Mouse (Mus musculus) left cerebral cortex, postnatal 4 days (tissue): ENCODE measurements around the gene Lrg1. TPM values are rescaled to one million over a fixed set of nuclear protein-coding genes. Genes with fewer than 3 reads are reported as not detected.
"Not testable (repeated sequence)": the region's sequence is repeated elsewhere in the genome, so short reads cannot be mapped to it uniquely, and the experiment has no call there.

Source experiments
- DNase-seq: peaks from one replicate; pipeline ENCODE4 v3.0.0-alpha.2; 2022
- intact Hi-C: fragments of 180-260 bp; cut with DNase I; formaldehyde crosslinking; loops from one replicate; pipeline ENCODE4 v1.15.1; 2025
- total RNA-seq, 2 experiments: library from RNA; stranded (reverse); gene quantifications; 2 replicates each; pipeline ENCODE4 v1.2.3; 2021

Gene Lrg1
- total RNA-seq, 2 experiments from 2014 or later: not detected

DNA sequence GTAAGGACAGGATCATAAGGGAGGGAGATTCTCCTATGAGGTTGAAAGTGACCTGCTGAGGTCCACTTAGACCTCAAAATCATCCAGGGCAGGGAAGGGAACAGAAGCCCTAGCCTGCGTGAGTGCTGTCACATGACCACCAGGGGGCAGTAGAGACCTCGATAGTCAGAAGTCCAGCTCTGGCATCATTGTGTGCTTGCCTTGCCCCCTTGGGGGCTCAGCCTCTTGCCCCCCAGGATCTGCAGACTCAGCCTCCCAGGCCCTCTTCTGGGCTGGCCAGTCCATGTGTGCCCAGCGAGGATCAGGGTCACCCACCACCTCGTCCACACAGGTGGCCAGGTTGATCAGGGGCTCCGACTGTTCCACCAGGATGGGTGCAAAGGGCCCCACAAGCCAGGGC lies 9.9 kb downstream of the Lrg1 start:
- intact Hi-C loops: no loop called here
- peak; percentile 73 for DNase-seq

DNA sequence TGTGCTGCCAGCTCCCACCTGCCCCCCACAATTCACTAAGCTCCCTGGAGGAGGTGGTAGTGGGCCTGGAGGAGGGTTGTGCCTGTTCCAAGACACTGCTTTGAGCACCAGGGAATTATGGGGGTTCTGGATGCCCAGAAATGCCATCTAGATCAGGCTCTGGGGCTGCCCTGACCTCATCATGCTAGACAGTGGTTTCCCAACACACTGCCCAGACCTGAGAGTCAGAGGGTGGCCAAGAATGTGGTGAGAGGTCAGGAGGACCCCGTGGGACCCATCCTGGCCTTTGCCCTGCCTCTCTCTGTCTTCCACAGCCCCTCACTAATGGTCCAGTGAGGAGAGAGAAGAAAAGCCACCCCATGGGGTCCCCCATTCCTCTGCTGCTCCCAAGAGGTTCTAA lies 10.8 kb downstream of the Lrg1 start:
- no peak for DNase-seq
- intact Hi-C loops: no loop called here

DNA sequence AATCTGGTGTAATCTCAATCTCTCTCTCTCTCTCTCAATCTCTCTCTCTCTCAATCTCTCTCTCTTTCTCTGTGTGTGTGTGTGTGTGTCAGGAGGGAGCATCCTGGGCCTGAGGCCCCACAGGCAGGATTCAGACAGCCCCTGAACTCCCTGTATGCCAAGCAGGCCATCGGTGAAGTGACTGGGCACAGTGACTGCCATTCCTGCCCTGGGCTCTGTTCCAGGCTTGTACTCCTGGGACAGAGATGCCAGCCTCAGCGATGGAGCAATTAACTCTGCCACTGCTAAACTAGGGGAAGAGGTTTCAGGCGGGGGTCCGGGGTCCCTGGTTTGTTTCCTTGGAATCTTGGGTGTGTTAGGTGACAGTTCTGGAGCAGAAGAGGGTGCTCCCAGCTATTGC lies 11.2 kb downstream of the Lrg1 start:
- intact Hi-C loops: no loop called here
- DNase-seq: peak; percentile 78

DNA sequence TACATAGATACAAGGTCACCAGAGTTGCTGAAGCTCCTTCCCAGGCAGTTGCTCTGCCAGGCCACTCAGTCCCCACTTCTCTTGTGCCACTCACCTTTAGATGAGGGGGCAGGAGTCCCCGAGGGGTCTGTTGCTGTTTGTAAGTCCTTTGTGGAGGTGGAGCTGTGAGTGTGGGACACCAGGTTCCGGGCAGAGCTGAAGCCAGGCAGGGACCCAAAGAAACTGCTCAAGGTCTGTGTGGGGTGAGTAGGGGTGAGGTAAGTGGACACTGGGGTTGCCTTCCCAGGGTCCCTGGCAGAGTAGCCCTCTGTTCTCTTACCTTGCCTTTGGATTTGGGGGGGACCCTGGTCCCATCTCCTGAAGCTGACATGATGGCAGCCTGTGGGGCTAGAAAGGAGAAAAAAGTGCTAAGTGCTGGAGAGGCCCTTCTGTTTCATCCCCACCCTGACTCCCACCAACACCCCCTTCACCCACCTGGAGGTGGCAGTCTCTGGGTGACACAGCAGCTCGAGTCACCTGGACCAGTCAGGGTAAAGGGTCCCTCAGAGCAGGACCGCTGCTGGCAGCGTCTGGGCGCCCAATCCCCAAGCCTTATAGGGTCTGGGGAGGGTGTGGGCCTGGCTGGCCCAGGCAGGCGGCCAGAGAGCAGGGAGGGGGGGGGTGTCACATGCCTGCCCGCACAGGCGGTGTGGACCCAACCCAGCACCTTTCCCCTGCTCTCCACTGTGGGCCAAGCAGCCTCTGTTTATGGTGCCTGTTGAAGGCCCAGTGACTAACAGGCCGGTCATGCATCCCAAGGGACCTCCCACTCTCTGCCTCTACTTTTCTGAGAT lies 12.4 kb downstream of the Lrg1 start, which contains the start of gene Plin4:
TSS of gene Plin4 (minus strand) at position 585 of the 833 bp plus-strand sequence.
- DNase-seq: no peak
- intact Hi-C loops: no loop called here

DNA sequence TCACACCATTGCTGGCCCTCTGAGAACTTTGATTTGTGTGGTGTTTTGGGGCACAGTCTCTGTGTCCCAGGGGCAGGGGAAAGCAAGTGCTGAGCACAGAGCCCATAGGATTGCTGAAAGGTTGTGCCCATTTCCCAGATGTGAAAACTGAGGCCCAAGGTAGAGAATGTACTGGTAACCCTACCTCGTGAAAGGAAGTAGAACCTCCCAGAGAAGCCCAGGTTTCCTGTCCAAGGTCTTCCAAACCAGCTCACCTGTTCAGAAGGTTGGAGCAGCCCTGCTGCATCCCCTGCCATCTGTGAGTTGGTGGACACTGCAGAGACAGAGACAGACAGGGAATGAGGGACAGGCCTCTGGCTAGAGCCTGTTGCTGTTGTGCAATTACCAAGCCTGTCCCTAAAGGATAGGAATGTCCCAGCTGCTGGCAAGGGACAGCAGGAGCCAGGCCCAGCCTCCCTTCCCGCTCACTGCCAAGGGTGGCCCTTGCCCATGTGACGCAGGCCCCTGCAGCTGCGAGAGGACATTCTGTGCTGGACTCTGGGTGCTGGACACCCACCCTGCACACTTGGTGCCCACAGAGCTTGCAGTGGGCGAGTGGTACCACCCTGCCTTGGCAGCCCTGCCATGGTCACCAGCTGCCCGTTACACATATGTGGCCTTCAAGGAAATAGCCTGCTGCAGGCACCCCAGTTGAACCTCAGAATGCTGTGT lies 13.3 kb downstream of the Lrg1 start:
- intact Hi-C loops: no loop called here
- no peak for DNase-seq

DNA sequence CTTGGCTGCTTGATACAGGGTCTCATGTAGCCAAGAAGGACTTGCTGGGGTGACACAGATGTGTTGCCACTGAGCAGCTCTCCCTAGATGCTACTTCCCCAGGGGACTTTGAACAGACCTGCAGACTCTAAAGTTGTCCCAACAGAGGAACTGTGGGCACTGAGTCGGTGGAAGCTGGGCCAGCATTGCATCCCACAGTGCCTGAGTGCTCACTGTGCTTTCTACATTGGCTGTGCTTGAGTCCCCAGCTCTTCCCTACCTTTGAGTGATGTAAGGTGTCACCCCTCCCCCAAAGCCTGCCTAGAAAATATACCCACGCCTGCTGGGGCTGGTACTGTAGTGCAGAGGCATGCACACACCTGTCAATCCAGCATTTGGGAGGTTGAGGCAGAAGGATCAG lies 14.1 kb downstream of the Lrg1 start:
- intact Hi-C loops: no loop called here
- no peak for DNase-seq

DNA sequence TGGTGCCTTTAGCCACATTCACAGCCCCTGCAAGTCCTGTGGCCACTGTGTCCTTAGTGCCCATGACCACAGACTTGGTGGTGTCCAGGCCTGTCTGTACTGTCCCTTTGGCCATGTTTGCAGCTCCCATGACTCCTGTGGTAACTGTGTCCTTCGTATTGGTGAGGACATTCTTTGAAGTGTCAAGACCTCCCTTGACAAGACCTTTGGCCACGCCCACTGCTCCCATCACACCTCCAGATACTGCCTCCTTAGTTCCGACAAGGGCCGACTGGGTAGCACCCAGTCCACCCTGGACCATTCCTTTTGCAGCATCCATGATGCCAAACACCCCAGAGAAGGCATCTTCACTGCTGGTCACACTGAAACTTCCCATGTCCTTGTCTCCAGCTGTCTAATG lies 14.8 kb downstream of the Lrg1 start:
- intact Hi-C loops: no loop called here
- no peak for DNase-seq

DNA sequence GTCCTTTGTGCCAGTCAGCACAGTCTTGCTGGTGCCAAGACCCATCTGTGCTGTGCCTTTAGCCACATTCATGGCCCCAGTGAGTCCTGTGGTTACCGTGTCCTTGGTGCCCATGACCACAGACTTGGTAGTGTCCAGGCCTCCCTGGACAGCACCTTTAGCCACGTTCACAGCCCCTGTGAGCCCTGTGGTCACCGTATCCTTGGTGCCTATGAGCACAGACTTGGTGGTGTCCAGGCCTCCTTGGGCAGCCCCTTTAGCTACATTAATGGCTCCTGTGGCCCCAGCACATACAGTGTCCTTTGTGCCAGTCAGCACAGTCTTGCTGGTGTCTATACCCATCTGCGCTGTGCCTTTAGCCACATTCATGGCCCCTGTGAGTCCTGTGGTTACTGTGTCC lies 15.4 kb downstream of the Lrg1 start:
- DNase-seq, intact Hi-C loops: not testable (repeated sequence)

DNA sequence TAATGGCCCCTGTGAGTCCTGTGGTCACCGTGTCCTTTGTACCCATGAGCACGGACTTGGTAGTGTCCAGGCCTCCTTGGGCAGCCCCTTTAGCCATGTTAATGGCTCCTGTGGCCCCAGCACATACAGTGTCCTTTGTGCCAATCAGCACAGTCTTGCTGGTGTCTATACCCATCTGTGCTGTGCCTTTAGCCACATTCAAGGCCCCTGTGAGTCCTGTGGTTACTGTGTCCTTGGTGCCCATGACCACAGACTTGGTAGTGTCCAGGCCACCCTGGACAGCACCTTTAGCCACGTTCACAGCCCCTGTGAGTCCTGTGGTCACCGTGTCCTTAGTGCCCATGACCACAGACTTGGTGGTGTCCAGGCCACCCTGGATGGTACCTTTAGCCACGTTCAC lies 17.0 kb downstream of the Lrg1 start:
- DNase-seq, intact Hi-C loops: not testable (repeated sequence)

DNA sequence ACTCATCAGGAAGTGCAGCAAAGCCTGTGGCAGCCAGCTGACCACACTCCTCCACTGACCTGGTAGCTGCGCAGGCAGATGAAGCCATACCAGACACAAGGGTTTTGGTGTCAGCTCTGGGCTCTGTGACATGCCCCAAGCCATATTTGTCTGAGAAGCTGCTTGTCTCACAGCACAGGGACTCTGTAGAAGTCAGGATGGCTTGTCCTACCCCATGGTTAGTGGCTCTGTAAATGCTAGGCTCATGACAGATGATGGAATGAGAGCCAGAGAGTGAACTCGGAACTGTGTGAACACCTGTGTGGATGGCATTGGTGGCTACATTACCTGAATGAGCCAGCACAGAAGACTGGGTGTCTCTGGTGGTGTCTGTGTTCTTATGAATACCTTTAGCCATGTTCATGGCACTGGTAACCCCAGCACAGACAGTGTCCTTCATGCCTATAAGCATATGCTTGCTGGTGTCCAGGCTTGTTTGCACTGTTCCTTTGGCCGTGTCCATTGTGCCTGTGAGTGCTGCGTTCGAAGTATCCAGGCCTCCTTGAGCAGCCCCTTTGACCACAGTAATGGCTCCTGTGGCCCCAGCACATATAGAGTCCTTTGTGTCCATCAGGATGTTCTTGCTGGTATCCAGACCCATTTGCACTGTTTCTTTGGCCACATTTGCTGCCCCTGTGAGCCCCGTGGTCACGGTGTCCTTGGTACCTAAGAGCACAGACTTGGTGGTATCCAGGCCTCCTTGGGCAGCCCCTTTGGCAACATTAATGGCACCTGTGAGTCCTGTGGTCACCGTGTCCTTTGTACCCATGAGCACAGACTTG lies 18.1 kb downstream of the Lrg1 start:
- intact Hi-C loops: no loop called here
- DNase-seq: no peak

DNA sequence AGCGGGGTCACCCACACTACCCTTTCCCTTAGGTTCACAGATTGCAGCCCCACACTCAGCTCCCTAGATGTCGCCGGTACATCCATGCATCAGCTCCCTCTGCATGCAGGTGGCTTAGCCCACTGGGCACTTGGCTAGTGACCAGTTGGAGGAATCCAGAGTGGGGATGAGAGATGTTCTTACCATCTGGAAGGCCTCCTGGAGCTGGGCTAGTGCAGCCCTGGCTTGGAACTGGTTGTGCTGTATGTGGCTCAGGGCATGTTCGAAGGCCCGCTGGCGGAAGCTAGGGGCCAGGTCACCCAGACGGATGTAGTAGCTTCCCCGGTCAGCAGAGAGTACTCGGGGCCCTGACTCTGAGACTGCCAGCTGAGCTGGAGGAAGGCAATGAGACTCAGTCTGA lies 18.9 kb downstream of the Lrg1 start:
- DNase-seq: no peak
- intact Hi-C loops: no loop called here

DNA sequence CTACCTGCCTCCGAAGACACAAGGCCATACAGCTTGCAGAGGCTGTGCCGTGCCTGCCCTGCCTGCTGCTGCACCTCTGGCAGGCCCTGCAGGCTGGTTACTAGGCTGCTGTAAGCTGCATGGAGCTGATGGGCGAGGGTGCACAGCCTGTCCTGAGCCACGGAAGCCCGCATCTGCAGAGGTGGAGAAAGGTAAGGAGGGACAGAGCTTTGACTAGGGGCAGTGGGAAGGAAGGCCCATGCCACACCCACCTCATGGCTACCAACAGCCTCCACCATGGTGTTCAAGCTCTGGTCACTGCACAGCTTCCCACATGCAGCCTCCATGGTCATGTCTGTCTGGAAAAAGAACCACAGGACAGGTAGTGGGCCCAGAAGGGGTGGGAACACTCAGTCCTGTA lies 19.6 kb downstream of the Lrg1 start:
- no peak for DNase-seq
- intact Hi-C loops: no loop called here

DNA sequence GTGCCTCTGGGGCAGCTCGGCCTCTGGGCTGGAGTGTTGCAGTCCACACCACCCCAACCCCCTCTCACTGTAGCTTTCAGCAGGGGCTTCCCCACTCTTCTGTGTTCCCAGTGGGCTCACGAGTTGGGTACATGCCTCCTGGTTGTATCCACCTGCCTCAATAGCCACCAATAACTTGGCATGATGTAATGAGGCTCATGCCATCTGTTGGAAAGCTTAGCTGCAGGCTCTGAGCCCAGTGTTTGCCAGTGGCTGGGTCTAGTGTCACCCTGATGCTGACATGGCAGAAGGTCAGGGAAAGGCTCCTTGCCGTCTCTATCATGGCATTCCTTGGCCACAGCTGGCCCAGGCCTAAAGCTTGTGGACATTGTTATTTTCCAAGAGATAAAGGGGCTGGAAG lies 21.0 kb downstream of the Lrg1 start:
- intact Hi-C loops: no loop called here
- no peak for DNase-seq

DNA sequence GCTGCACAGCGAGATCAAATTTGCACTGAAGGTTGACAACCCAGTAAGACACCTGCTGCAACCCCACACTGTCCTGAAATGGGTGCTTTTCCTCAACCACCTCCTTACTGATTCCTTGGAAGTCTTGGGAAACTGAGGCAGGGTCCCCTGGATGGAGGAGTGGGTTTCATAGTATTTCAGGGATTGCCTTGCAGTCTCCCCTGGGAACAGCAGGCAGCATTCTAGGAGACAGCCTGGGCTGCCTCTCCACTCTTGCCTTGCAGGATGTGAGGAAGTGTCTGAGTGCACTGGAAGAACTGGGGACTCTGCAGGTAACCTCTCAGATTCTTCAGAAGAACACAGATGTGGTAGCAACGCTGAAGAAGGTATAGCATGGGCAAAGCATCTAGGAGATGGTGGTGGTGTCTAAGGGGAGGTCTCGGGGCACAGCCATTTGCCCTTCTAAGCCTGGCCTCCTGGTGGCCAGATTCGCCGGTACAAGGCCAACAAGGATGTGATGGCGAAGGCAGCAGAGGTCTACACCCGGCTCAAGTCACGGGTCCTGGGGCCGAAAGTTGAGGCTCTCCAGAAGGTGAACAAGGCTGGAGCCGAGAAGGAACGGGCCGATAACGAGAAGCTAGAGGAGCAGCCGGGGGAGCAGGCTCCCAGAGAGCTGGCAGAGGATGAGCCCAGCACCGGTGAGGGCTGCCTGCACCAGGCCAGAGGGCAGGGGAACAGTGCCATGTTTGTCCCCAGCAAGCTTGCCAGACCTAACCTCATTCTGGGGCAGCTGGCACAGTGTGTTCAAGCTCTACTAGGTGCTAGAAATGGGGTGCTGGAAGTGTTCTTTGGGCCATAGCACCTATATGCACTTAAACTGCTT lies 22.9 kb downstream of the Lrg1 start:
- no peak for DNase-seq
- intact Hi-C loops: no loop called here

DNA sequence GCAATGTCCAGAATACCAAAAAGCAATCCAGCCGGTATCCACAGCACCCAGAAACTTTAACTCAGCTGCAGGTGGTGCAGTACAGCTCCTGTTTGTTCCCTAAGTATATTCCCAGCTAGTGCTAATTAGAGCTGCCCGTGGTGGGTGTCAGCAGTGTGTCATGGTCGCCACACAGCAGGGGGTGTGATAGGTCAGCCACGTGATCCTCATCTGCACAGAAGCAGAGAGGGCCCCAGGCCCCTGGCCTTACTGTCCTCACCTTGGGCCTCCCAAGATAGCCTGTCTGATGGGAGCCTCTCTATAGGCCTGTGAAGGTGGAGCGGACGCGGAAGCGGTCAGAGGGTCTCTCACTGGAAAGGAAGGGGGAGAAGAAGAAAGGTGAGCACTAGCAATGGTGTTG lies 23.6 kb downstream of the Lrg1 start:
- DNase-seq: no peak
- intact Hi-C loops: no loop called here

DNA sequence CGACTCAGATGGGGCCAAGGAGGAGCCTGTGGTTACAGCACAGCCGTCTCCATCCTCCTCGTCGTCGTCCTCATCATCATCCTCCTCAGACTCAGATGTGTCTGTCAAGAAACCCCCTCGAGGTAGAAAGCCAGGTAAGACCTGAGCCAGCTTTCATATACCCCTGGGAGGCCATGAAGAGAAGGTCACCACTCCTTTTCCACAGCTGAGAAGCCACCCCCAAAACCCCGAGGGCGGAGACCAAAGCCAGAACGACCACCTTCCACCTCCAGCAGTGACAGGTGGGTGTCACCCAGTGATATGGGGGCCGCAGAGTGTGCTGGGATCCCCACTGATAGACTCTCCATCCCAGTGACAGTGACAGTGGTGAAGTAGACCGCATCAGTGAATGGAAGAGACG lies 24.9 kb downstream of the Lrg1 start:
- intact Hi-C loops: no loop called here
- no peak for DNase-seq

DNA sequence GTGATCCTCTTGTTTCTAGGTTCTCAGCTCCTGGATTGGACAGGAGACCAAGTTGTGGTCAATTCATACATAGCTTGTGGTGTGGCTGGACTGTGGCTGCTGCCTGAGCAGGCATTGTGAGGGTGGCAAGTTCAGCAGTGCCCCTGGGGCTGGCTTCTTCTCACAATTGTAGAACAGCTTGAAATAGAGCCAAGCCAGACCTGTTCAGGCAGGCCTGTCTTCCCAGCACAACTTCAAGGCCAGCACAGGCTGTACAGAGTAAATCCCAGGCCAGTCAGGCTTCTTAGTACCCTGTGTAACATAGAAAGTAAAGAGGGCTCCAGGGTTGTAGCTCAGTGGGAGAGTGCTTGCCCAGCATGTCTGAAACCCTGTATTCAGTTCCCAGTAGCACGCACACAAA lies 29.0 kb downstream of the Lrg1 start:
- no peak for DNase-seq
- intact Hi-C loops: no loop called here

DNA sequence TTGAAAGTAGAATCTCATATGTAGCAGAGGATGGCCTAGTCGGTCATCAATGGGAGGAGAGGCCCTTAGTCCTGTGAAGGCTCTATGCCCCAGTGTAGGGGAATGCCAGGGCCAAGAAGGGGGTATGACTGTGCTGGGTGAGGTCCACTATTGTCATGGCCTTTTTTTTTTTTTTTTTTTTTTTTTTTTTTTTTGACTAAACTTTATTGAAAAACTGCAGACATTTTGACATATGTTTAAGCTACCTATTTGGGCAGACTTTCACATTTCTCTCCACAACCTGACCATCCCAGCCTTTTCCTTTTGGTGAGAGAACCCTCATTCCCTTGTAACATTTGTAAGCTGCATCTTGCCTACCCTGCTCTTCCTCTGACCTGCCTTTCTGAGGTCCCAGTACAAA lies 29.5 kb downstream of the Lrg1 start:
- no peak for DNase-seq
- intact Hi-C loops: no loop called here

DNA sequence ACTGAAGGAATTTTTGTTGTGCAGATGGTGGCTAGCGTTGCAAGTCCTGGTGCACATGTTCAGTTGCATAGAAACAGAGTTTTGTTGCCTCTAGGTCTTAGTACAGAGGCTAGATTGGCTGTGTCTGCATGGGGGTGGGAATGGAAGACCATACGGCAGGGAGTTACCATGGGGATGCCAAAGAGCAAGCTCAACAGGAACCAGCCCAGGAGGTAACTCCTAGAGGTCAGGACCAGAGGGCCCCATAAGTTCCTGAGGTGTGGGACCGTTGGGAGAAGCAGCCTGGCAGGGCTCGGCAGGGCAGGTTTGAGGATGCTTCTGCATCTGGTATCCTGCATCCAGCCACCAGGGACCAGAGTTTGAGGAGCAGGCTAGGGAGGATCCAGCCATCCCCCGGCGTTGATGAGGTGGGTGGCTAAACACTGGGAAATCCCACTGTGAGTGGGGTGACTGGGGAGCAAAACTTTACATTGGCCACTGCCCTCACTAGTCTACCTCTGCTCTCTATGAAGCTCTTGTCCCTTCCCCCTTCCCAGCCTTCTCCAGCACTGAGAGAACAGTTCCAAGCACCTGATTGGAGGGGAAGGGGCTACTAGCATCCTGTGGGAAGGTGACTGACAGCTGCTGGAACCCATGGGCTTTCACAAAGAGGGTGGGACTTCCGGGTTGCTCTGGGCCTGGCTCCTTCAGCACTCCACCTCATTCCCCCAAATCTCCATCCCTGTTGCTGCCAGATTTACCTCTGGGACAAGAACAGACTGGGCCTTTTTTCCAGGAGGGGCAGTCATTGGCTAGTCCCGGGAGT lies 40.8 kb downstream of the Lrg1 start:
- intact Hi-C loops: no loop called here
- peak; percentile 61 for DNase-seq

DNA sequence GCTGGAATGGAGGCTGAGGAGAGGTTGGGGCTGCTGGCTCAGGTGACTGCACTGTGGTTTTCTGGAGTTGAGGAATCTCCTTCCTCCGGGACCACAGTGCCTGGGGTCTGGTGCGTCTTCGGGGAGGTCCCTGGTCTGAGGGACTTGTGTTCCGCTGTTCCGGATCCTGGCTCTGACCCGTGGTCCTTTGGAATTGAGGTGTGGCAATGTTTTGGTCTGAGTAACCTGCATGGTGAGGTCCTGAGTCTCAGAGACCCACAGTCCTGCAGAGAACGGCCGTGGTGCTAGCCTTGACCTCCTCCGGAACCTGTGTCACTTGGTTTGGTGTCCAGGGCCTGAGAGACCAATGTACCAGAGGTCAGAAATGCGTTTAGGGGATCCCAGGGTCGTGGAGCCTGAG lies 41.9 kb downstream of the Lrg1 start:
- DNase-seq: no peak
- intact Hi-C loops: no loop called here
